Mouse (Mus musculus): ENCODE measurements around the gene Mogat1. TPM values are rescaled to one million over a fixed set of nuclear protein-coding genes. Genes with fewer than 3 reads are reported as not detected.

Mogat1 gene
- polyA plus RNA-seq, 1 experiment from 2014 or later = not detected

DNA sequence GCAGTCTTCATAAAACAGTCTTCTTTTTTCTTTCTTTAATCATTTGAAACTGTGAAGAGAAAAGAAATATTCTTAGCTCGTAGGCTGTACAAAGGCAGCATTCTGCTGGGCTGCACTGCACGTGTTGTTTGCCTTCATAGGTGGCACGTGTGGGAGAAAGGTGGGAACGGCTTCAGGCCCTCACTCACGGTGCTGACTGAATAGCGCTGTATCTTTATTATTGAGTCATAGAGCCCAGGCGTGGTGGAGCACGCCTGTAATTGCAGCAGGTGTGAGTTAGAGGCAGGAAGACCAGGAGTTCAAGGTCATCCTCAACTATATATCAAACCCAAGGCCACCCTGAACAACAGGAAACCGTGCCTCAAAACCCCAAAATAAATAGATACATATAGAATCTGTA, 35.5 kb downstream of the Mogat1 start:
- no peak for DNase-seq (ENCODE audit: low spot score)
- no peak for ATAC-seq (replicated peaks; ENCODE audit: low FRiP score)
- Histone ChIP-seq H3K9me3 (ENCODE audit: control insufficient read depth, low read length) (no peaks in the 10 kb centered on the region), H3K27me3 (ENCODE audit: control insufficient read depth, insufficient read depth, low read length) (no peaks in the 10 kb centered on the region), H3K4me3 (ENCODE audit: low read depth, low read length) (no peak overlapping the region), H3K4me2 (ENCODE audit: low read depth, low read length, severe bottlenecking) (no peak overlapping the region), H3K27ac (ENCODE audit: low read depth, low read length) (no peak overlapping the region), H3K4me1 (replicated peaks; ENCODE audit: control insufficient read depth, insufficient read depth, low read length) (no peaks in the 10 kb centered on the region), H3K9ac (ENCODE audit: low read length) (no peak overlapping the region), H3K36me3 (ENCODE audit: control insufficient read depth, insufficient read depth, low read length) (no peaks in the 10 kb centered on the region)
- WGBS = 86% methylated on average over 9 of the region's 9 CpGs

- Histone ChIP-seq H3K9me3 (ENCODE audit: control insufficient read depth, low read length) (no peaks in the 10 kb centered on the region), H3K36me3 (ENCODE audit: control insufficient read depth, insufficient read depth, low read length) (no peaks in the 10 kb centered on the region), H3K4me1 (replicated peaks; ENCODE audit: control insufficient read depth, insufficient read depth, low read length) (no peaks in the 10 kb centered on the region), H3K27me3 (ENCODE audit: control insufficient read depth, insufficient read depth, low read length) (no peaks in the 10 kb centered on the region), H3K4me2 (ENCODE audit: low read depth, low read length, severe bottlenecking) (no peak overlapping the region), H3K27ac (ENCODE audit: low read depth, low read length) (no peak overlapping the region), H3K9ac (ENCODE audit: low read length) (no peak overlapping the region), H3K4me3 (ENCODE audit: low read depth, low read length) (no peak overlapping the region)
- DNase-seq (ENCODE audit: low spot score) (no peak), ATAC-seq (replicated peaks; ENCODE audit: low FRiP score) (no peak)
- WGBS = 51% methylated on average over 6 of the region's 6 CpGs
Observed at GRCm38 (mm10) chr1:78548961-78549360, 38.2 kb downstream of the Mogat1 start.

DNA sequence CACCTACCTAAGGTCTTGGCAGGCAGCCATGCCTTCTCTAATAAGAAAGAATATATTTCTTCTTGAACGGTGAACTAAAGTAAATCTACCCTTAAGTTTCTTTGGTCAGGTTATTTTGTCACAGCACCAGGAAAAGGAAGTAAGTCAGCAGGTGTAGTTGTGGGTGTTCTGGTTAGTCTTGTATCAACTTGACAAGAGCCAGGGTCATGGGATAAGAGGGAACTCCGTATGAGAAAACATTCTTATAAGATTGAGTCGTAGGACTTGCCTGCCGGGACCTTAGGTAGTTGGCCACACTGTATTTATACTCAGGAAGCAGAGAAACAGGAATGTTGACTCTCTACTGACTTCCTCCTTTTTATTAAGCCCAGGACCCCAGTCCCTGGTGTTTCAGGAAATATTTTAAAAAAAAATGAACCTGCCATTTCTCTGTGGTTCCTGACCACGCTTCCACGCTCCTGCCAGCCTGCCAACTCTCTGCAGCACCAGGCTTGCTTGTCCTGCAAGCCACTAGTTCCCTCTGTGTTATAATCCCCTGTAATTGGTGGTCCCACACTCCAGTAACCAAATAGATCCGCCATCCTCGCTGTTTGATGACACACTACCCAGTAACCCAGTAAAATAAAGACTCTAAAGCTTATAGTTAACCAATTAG, 43.3 kb downstream of the Mogat1 start:
- H3K36me3 ChIP-seq (ENCODE audit: control insufficient read depth, insufficient read depth, low read length) = no peaks in the 10 kb centered on the region
- H3K27ac ChIP-seq (ENCODE audit: low read depth, low read length) = no peak overlapping the region
- no peak for ATAC-seq (replicated peaks; ENCODE audit: low FRiP score)
- H3K9ac ChIP-seq (ENCODE audit: low read length) = no peak overlapping the region
- WGBS = 84% methylated on average over 8 of the region's 8 CpGs
- no peaks in the 10 kb centered on the region for H3K27me3 ChIP-seq (ENCODE audit: control insufficient read depth, insufficient read depth, low read length)
- no peaks in the 10 kb centered on the region for H3K4me1 ChIP-seq (replicated peaks; ENCODE audit: control insufficient read depth, insufficient read depth, low read length)
- H3K4me3 ChIP-seq (ENCODE audit: low read depth, low read length) = no peak overlapping the region
- DNase-seq (ENCODE audit: low spot score) = no peak
- no peak overlapping the region for H3K4me2 ChIP-seq (ENCODE audit: low read depth, low read length, severe bottlenecking)
- H3K9me3 ChIP-seq (ENCODE audit: control insufficient read depth, low read length) = no peaks in the 10 kb centered on the region; the same call in 1 of the 2 replicates

GRCm38 (mm10) chr1:78566963-78567362, 56.2 kb downstream of the Mogat1 start:
- H3K36me3 ChIP-seq (ENCODE audit: control insufficient read depth, insufficient read depth, low read length) = no peaks in the 10 kb centered on the region
- H3K27me3 ChIP-seq (ENCODE audit: control insufficient read depth, insufficient read depth, low read length) = no peaks in the 10 kb centered on the region
- H3K4me2 ChIP-seq (ENCODE audit: low read depth, low read length, severe bottlenecking) = no peak overlapping the region
- ATAC-seq (replicated peaks; ENCODE audit: low FRiP score) (no peak), DNase-seq (ENCODE audit: low spot score) (no peak)
- H3K9ac ChIP-seq (ENCODE audit: low read length) = no peak overlapping the region
- no peaks in the 10 kb centered on the region; the same call in 1 of the 2 replicates for H3K9me3 ChIP-seq (ENCODE audit: control insufficient read depth, low read length)
- 39% methylated on average over 2 of the region's 2 CpGs for WGBS
- no peak overlapping the region for H3K4me3 ChIP-seq (ENCODE audit: low read depth, low read length)
- no peak overlapping the region for H3K27ac ChIP-seq (ENCODE audit: low read depth, low read length)
- no peaks in the 10 kb centered on the region for H3K4me1 ChIP-seq (replicated peaks; ENCODE audit: control insufficient read depth, insufficient read depth, low read length)

- Histone ChIP-seq H3K9ac (ENCODE audit: low read length) (no peak overlapping the region), H3K36me3 (ENCODE audit: control insufficient read depth, insufficient read depth, low read length) (no peaks in the 10 kb centered on the region), H3K27ac (ENCODE audit: low read depth, low read length) (no peak overlapping the region), H3K4me2 (ENCODE audit: low read depth, low read length, severe bottlenecking) (no peak overlapping the region), H3K4me1 (replicated peaks; ENCODE audit: control insufficient read depth, insufficient read depth, low read length) (no peaks in the 10 kb centered on the region), H3K27me3 (ENCODE audit: control insufficient read depth, insufficient read depth, low read length) (no peaks in the 10 kb centered on the region), H3K9me3 (ENCODE audit: control insufficient read depth, low read length) (no peaks in the 10 kb centered on the region; the same call in 1 of the 2 replicates), H3K4me3 (ENCODE audit: low read depth, low read length) (no peak overlapping the region)
- ATAC-seq (replicated peaks; ENCODE audit: low FRiP score) = no peak
- WGBS = 6% methylated on average over 6 of the region's 6 CpGs
- DNase-seq (ENCODE audit: low spot score) = no peak
Observed at GRCm38 (mm10) chr1:78567421-78567820, 56.6 kb downstream of the Mogat1 start.

DNA sequence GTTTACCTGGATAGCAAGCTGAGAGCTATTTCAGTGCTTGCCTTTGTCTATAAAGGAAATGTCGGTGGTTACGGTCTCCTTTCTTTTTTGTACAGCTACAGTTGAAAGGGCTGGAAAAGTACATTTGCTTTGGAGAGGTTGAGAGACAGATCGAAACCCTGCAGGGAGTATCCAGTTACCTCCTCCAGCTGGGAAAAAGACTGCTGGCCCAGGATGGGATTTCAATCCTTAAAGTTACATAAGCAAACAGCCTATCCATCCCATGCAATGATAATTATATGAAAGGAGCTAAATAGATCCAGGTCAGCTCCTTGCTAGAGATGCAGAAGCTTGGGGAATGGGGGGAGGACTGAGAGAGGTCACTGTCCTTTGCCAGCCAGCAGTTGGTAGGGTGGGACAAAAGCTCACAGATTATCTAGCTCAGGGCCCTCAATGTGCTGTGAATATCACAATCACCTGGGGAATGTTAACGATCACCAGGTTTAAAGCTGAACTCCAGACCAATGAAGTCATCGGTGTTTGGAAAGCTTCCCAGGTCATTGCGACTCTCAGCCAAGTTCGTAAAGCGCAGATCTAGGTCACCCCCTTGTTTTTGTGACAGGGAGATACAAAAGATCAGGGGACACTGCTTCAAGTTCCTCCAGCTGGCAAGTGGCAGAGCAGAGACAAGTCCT, 57.2 kb downstream of the Mogat1 start:
- no peak overlapping the region for H3K4me2 ChIP-seq (ENCODE audit: low read depth, low read length, severe bottlenecking)
- H3K27ac ChIP-seq (ENCODE audit: low read depth, low read length) = no peak overlapping the region
- no peak overlapping the region for H3K4me3 ChIP-seq (ENCODE audit: low read depth, low read length)
- no peaks in the 10 kb centered on the region; the same call in 1 of the 2 replicates for H3K9me3 ChIP-seq (ENCODE audit: control insufficient read depth, low read length)
- H3K4me1 ChIP-seq (replicated peaks; ENCODE audit: control insufficient read depth, insufficient read depth, low read length) = no peaks in the 10 kb centered on the region
- no peaks in the 10 kb centered on the region for H3K27me3 ChIP-seq (ENCODE audit: control insufficient read depth, insufficient read depth, low read length)
- no peak for ATAC-seq (replicated peaks; ENCODE audit: low FRiP score)
- H3K36me3 ChIP-seq (ENCODE audit: control insufficient read depth, insufficient read depth, low read length) = no peaks in the 10 kb centered on the region
- H3K9ac ChIP-seq (ENCODE audit: low read length) = no peak overlapping the region
- 19% methylated on average over 8 of the region's 8 CpGs for WGBS
- no peak for DNase-seq (ENCODE audit: low spot score)

DNA sequence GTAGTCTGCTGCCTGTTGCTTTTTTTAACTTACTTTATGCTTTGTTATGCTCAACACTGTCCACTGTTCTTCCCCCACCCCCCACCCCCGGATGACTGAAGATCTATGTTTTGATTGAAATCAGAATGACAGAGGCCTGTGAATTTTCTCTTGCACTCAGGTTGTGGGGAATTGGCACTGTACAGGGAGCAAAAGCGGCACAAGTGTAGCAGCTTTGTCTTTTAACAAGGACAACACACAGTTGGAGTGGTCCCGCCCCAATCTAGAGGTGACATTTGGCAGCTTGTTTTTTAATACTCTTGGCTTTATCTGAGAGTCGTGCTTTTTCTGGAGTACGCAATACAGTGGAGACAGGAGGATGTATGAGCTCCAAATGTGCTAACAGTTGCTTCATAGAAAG, 58.8 kb downstream of the Mogat1 start:
- no peak overlapping the region for H3K9ac ChIP-seq (ENCODE audit: low read length)
- H3K27ac ChIP-seq (ENCODE audit: low read depth, low read length) = no peak overlapping the region
- no peaks in the 10 kb centered on the region for H3K36me3 ChIP-seq (ENCODE audit: control insufficient read depth, insufficient read depth, low read length)
- no peak overlapping the region for H3K4me2 ChIP-seq (ENCODE audit: low read depth, low read length, severe bottlenecking)
- no peaks in the 10 kb centered on the region for H3K27me3 ChIP-seq (ENCODE audit: control insufficient read depth, insufficient read depth, low read length)
- WGBS = 80% methylated on average over 5 of the region's 5 CpGs
- ATAC-seq (replicated peaks; ENCODE audit: low FRiP score) = no peak
- no peak overlapping the region for H3K4me3 ChIP-seq (ENCODE audit: low read depth, low read length)
- DNase-seq (ENCODE audit: low spot score) = no peak
- no peaks in the 10 kb centered on the region for H3K4me1 ChIP-seq (replicated peaks; ENCODE audit: control insufficient read depth, insufficient read depth, low read length)
- no peaks in the 10 kb centered on the region; the same call in 1 of the 2 replicates for H3K9me3 ChIP-seq (ENCODE audit: control insufficient read depth, low read length)

DNA sequence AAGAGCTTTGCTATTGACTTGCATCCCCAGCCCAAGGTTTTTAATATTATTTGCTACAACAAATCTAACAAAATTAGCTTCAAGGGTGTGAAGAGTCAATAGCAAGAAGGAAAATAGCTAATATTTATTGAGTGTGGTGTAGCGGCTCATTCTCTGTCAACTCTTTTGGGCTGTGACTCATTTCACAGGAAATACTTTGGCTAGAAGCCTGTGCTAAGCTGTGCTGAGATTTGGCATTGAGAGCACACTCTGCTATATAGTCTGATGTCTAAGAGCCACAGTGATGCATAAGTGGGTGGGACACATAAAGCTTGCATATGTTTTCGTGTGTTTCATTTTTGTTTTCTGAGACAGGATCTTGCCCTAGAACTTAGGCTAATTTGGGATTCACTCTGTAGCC, 74.3 kb downstream of the Mogat1 start:
- ATAC-seq (replicated peaks; ENCODE audit: low FRiP score) (no peak), DNase-seq (ENCODE audit: low spot score) (no peak)
- WGBS = 91% methylated on average over 2 of the region's 2 CpGs
- Histone ChIP-seq H3K9me3 (ENCODE audit: control insufficient read depth, low read length) (no peaks in the 10 kb centered on the region), H3K4me3 (ENCODE audit: low read depth, low read length) (no peak overlapping the region), H3K4me2 (ENCODE audit: low read depth, low read length, severe bottlenecking) (no peak overlapping the region), H3K9ac (ENCODE audit: low read length) (no peak overlapping the region), H3K27ac (ENCODE audit: low read depth, low read length) (no peak overlapping the region), H3K27me3 (ENCODE audit: control insufficient read depth, insufficient read depth, low read length) (no peaks in the 10 kb centered on the region), H3K4me1 (replicated peaks; ENCODE audit: control insufficient read depth, insufficient read depth, low read length) (no peaks in the 10 kb centered on the region), H3K36me3 (ENCODE audit: control insufficient read depth, insufficient read depth, low read length) (no peaks in the 10 kb centered on the region)

GRCm38 (mm10) chr1:78586986-78587385, 76.2 kb downstream of the Mogat1 start:
- Histone ChIP-seq H3K27me3 (ENCODE audit: control insufficient read depth, insufficient read depth, low read length) (no peaks in the 10 kb centered on the region), H3K9ac (ENCODE audit: low read length) (no peak overlapping the region), H3K36me3 (ENCODE audit: control insufficient read depth, insufficient read depth, low read length) (no peaks in the 10 kb centered on the region), H3K9me3 (ENCODE audit: control insufficient read depth, low read length) (no peaks in the 10 kb centered on the region), H3K4me1 (replicated peaks; ENCODE audit: control insufficient read depth, insufficient read depth, low read length) (no peaks in the 10 kb centered on the region), H3K4me3 (ENCODE audit: low read depth, low read length) (no peak overlapping the region), H3K4me2 (ENCODE audit: low read depth, low read length, severe bottlenecking) (no peak overlapping the region), H3K27ac (ENCODE audit: low read depth, low read length) (no peak overlapping the region)
- ATAC-seq (replicated peaks; ENCODE audit: low FRiP score) (no peak), DNase-seq (ENCODE audit: low spot score) (no peak)
- WGBS = 65% methylated on average over 4 of the region's 4 CpGs

All from forebrain, embryonic 11.5 days (tissue).